Mouse (Mus musculus) embryonic stem cell, embryonic (primary cell): Measurements from ENCODE around the gene Ffar3.

Experiments
- CTCF ChIA-PET, 4 experiments: fragments of 300-600 bp in 2 of 4; fragments of 350-600 bp in 2 of 4; sonication (Branson Sonifier 250); formaldehyde crosslinking; loops; one replicate each; lab custom pipeline; 2022; ENCODE audit warnings: inconsistent platforms in 2 of 4; lab: Charles Lee
- POLR2A ChIA-PET, 4 experiments: fragments of 300-600 bp in 2 of 4; fragments of 350-600 bp in 2 of 4; sonication (Branson Sonifier 250); formaldehyde crosslinking; loops; one replicate each; lab custom pipeline; 2022; ENCODE audit warnings: antibody characterized with exemption in 4 of 4, inconsistent platforms in 1 of 4; lab: Charles Lee

The Ffar3 gene

GRCm38 (mm10) chr7:30826660-30827059 lies 29.3 kb downstream of the Ffar3 start:
- ChIA-PET CTCF (no interaction called here), POLR2A (interaction anchor here in 2 of 4 experiments (0.6 to 1.5 kb wide), 3 partner anchors 11 to 546 kb away, joined by 3 to 4 read pairs (median 3); partner anchors contain the start of genes Thap8 (in 1 of the 2) and Wdr62 (in 1 of the 2))

- ChIA-PET CTCF (interaction anchor here (0.5 to 3.4 kb wide), 15 partner anchors 12 to 1832 kb away, joined by 3 to 12 read pairs (median 4); no protein-coding TSS in a partner anchor), POLR2A (interaction anchor here in 3 of 4 experiments (0.7 to 1.5 kb wide), 10 partner anchors 8 to 129 kb away, joined by 3 to 7 read pairs (median 3); no protein-coding TSS in a partner anchor)
Measured at GRCm38 (mm10) chr7:30824306-30824705, 31.7 kb downstream of the Ffar3 start.

- CTCF ChIA-PET = interaction anchor here in 3 of 4 experiments (0.7 to 3.4 kb wide), 12 partner anchors 13 to 1832 kb away, joined by 3 to 12 read pairs (median 4); no protein-coding TSS in a partner anchor
- POLR2A ChIA-PET = interaction anchor here in 3 of 4 experiments (0.9 to 1.5 kb wide), 8 partner anchors 9 to 37 kb away, joined by 3 to 7 read pairs (median 4); no protein-coding TSS in a partner anchor
Measured at GRCm38 (mm10) chr7:30823675-30824074, 32.3 kb downstream of the Ffar3 start, which contains the start of gene Ffar2. TSS of gene Ffar2 (minus strand) at chr7:30823775.

- CTCF ChIA-PET = interaction anchor here in 2 of 4 experiments (0.6 to 2.1 kb wide), 5 partner anchors 16 to 51 kb away, joined by 3 to 6 read pairs (median 5); no protein-coding TSS in a partner anchor
- POLR2A ChIA-PET = interaction anchor here in 3 of 4 experiments (0.6 to 1.7 kb wide), 4 partner anchors 23 to 211 kb away, joined by 3 to 6 read pairs (median 3); no protein-coding TSS in a partner anchor
Measured at GRCm38 (mm10) chr7:30821532-30821931, 34.4 kb downstream of the Ffar3 start.

- ChIA-PET POLR2A (interaction anchor here in 3 of 4 experiments (0.6 to 2.4 kb wide), 10 partner anchors 11 to 540 kb away, joined by 3 to 9 read pairs (median 4); partner anchors contain the start of genes Ffar1 (in 1 of the 3) and Wdr62 (in 1 of the 3)), CTCF (interaction anchor here in 2 of 4 experiments (0.8 to 3.3 kb wide), 6 partner anchors 10 to 52 kb away, joined by 3 to 14 read pairs (median 5); no protein-coding TSS in a partner anchor)
Measured at GRCm38 (mm10) chr7:30820854-30821445, 35.0 kb downstream of the Ffar3 start.

GRCm38 (mm10) chr7:30820131-30820530 lies 35.8 kb downstream of the Ffar3 start:
- CTCF ChIA-PET = interaction anchor here in 3 of 4 experiments (0.6 to 3.3 kb wide), 7 partner anchors 9 to 40 kb away, joined by 3 to 14 read pairs (median 4); no protein-coding TSS in a partner anchor
- POLR2A ChIA-PET = interaction anchor here in 2 of 4 experiments (0.7 to 2.4 kb wide), 8 partner anchors 12 to 540 kb away, joined by 3 to 9 read pairs (median 5); partner anchors contain the start of genes Ffar1 (in 1 of the 2) and Wdr62 (in 1 of the 2)

- ChIA-PET CTCF (interaction anchor here in 3 of 4 experiments (0.6 to 11.7 kb wide), 7 partner anchors 13 to 162 kb away, joined by 5 to 202 read pairs (median 24); partner anchors contain the start of genes Ffar1 (in 2 of the 3), Fam187b (in 1 of the 3) and Lsr (in 1 of the 3)), POLR2A (interaction anchor here in 2 of 4 experiments (1.2 to 2.7 kb wide), 4 partner anchors 28 to 143 kb away, joined by 3 to 20 read pairs (median 4); no protein-coding TSS in a partner anchor)
Measured at GRCm38 (mm10) chr7:30812291-30812807, 43.6 kb downstream of the Ffar3 start.

GRCm38 (mm10) chr7:30811757-30812290 lies 44.2 kb downstream of the Ffar3 start:
- POLR2A ChIA-PET = interaction anchor here in 3 of 4 experiments (0.7 to 2.7 kb wide), 10 partner anchors 12 to 366 kb away, joined by 3 to 20 read pairs (median 4); partner anchors contain the start of gene Aplp1 (in 1 of the 3)
- CTCF ChIA-PET = interaction anchor here (0.6 to 11.7 kb wide), 18 partner anchors 8 to 315 kb away, joined by 3 to 202 read pairs (median 10); partner anchors contain the start of genes Ffar1 (in 2 of the 4), Fam187b (in 1 of the 4), Ffar3 (in 1 of the 4) and Lsr (in 1 of the 4)

- CTCF ChIA-PET = interaction anchor here (0.6 to 11.7 kb wide), 59 partner anchors 8 to 506 kb away, joined by 3 to 202 read pairs (median 5); partner anchors contain the start of genes Fam187b (in 4 of the 4), Ffar3 (in 3 of the 4), Ffar1 (in 2 of the 4) and Lsr (in 2 of the 4)
- POLR2A ChIA-PET = interaction anchor here (0.5 to 2.7 kb wide), 18 partner anchors 14 to 338 kb away, joined by 3 to 20 read pairs (median 4); partner anchors contain the start of gene Ffar1 (in 1 of the 4)
Measured at GRCm38 (mm10) chr7:30810319-30810718, 45.7 kb downstream of the Ffar3 start.

GRCm38 (mm10) chr7:30805924-30806323 lies 50.1 kb downstream of the Ffar3 start:
- ChIA-PET POLR2A (interaction anchor here in 3 of 4 experiments (0.5 to 1.9 kb wide), 17 partner anchors 9 to 168 kb away, joined by 3 to 9 read pairs (median 3); partner anchors contain the start of genes Ffar1 (in 2 of the 3) and Fam187b (in 1 of the 3)), CTCF (interaction anchor here (0.6 to 11.7 kb wide), 81 partner anchors 9 to 350 kb away, joined by 3 to 202 read pairs (median 4); partner anchors contain the start of genes Fam187b (in 3 of the 4), Ffar1 (in 2 of the 4), Ffar3 (in 2 of the 4) and Krtdap (in 2 of the 4))
